Mouse (Mus musculus): ENCODE measurements around the gene Ranbp3.

DNA sequence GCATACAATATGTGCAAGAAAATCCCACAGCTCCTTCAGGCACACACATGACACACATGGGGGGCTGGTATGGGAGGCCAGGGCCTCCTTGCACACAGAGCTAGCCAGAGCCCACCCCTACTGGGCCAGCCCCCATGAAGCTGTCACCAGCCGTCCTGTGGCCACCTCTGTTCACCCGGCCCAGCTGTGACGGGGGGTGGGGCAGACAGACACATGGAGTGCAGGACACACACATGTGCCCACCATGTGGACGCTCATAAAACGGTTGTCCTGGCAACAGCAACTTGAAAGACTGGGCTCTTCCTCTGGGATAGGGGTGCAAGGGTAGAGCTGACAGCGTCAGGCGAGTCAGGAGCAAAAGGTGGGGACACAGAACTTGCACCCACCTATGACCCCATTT lies 86.2 kb downstream of the Ranbp3 start:
- no peak for TF ChIP-seq POLR2A (IDR thresholded peaks at IDR 0.05; ENCODE audit: control insufficient read depth in 1 of 2, insufficient read depth in 1 of 2, low read depth in 1 of 2, low read length in 2 of 2, poor library complexity in 1 of 2)
- TF ChIP-seq E2F4 (IDR thresholded peaks at IDR 0.05; ENCODE audit: borderline replicate concordance, low read depth, low read length), result no peak

Measured in MEL (cell line).